Mouse (Mus musculus): Measurements from ENCODE around the gene Uggt1. TPM values are rescaled to one million over a fixed set of nuclear protein-coding genes. Genes with fewer than 3 reads are reported as not detected.

Uggt1 gene
- polyA plus RNA-seq, 1 experiment: 15.9 TPM

DNA sequence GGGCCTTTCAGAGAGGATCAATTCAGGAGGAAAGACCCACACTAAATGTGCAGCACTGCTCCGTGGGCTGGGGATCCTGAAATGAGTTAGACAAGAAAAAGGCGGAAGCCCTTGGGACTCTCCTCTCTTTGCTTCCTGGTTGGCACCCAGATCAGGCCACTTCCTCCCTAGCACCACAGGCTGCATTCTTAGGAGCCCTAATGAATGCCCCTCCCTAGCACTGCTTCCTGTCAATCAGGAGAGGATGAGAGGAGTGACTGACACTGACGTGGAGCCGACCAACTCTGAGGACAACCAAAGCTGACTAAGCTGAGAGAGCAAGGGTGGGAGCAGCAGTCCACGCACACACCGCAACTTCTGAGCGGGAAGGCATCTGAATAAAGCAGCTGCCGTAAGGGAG is 81.8 kb downstream of the Uggt1 start:
- Histone ChIP-seq H3K4me3 (ENCODE audit: extremely low read depth, insufficient read depth, insufficient read length) (no peak overlapping the region), H3K36me3 (ENCODE audit: control insufficient read depth, insufficient read depth, low read length) (peaks cover 37% of the 10 kb centered on the region), H3K27me3 (ENCODE audit: control insufficient read depth, insufficient read depth, low read length) (no peaks in the 10 kb centered on the region), H3K27ac (ENCODE audit: insufficient read depth, low read length) (no peak overlapping the region), H3K4me1 (ENCODE audit: control insufficient read depth, insufficient read depth, insufficient read length) (no peaks in the 10 kb centered on the region)
- whole genome bisulfite sequencing: 58% methylated on average over 8 of the region's 8 CpGs
- TF ChIP-seq POLR2A (IDR thresholded peaks at IDR 0.05; ENCODE audit: low read depth, low read length) (no peak), CTCF (IDR thresholded peaks at IDR 0.05; ENCODE audit: extremely low read depth, insufficient read depth, insufficient read length, insufficient replicate concordance) (no peak)
- DNase-seq (ENCODE audit: low read depth in 1 of 2, low spot score in 2 of 2): no peak

DNA sequence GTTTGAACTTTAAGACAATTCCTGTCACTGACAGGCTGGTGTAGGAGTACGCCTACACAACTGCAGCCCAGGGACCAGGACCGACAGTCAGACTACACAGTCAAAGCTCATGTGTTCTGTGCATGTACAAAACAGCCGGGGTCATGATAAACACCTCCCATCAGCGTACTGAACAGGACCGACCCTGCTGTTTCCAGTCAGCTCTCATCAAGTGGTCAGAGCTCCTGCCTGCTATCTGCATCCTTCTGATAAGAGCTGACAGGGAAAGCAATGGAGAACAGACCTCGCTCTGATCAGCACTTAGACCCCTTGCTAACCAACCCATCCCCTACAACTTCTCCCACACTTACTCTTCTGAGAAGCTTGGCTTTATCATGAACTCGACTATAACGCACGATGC is 83.3 kb downstream of the Uggt1 start:
- WGBS: 79% methylated on average over 9 of the region's 9 CpGs
- no peaks in the 10 kb centered on the region for H3K27me3 ChIP-seq (ENCODE audit: control insufficient read depth, insufficient read depth, low read length)
- no peak for DNase-seq (ENCODE audit: low read depth in 1 of 2, low spot score in 2 of 2)
- no peak overlapping the region for H3K4me3 ChIP-seq (ENCODE audit: extremely low read depth, insufficient read depth, insufficient read length)
- no peak overlapping the region for H3K27ac ChIP-seq (ENCODE audit: insufficient read depth, low read length)
- peaks cover 39% of the 10 kb centered on the region for H3K36me3 ChIP-seq (ENCODE audit: control insufficient read depth, insufficient read depth, low read length)
- no peaks in the 10 kb centered on the region for H3K4me1 ChIP-seq (ENCODE audit: control insufficient read depth, insufficient read depth, insufficient read length)
- no peak for TF ChIP-seq CTCF (IDR thresholded peaks at IDR 0.05; ENCODE audit: extremely low read depth, insufficient read depth, insufficient read length, insufficient replicate concordance)
- no peak for TF ChIP-seq POLR2A (IDR thresholded peaks at IDR 0.05; ENCODE audit: low read depth, low read length)

DNA sequence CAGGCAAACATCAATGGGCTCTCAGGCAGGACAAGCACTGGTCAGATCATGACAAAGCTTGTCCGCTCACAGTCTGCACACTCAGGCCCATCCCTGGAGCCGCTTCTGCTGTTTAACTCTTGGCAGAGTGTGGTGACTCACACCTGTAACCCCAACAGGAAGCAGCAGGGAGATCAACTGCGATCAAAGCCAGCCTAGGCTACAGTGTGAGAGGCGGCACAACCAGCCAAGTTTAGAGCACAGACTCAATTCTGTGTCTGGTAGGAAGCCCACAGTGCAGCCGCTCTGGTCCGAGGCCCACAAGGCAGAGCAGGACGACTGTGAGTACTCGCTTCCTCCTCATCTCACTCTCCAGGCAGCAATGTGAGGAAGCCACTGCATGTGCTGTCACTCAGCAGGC is 84.3 kb downstream of the Uggt1 start:
- Histone ChIP-seq H3K36me3 (ENCODE audit: control insufficient read depth, insufficient read depth, low read length) (peaks cover 41% of the 10 kb centered on the region), H3K27ac (ENCODE audit: insufficient read depth, low read length) (no peak overlapping the region), H3K27me3 (ENCODE audit: control insufficient read depth, insufficient read depth, low read length) (no peaks in the 10 kb centered on the region), H3K4me3 (ENCODE audit: extremely low read depth, insufficient read depth, insufficient read length) (no peak overlapping the region), H3K4me1 (ENCODE audit: control insufficient read depth, insufficient read depth, insufficient read length) (no peaks in the 10 kb centered on the region)
- WGBS: 36% methylated on average over 8 of the region's 8 CpGs
- no peak for DNase-seq (ENCODE audit: low read depth in 1 of 2, low spot score in 2 of 2)
- TF ChIP-seq POLR2A (IDR thresholded peaks at IDR 0.05; ENCODE audit: low read depth, low read length): no peak

DNA sequence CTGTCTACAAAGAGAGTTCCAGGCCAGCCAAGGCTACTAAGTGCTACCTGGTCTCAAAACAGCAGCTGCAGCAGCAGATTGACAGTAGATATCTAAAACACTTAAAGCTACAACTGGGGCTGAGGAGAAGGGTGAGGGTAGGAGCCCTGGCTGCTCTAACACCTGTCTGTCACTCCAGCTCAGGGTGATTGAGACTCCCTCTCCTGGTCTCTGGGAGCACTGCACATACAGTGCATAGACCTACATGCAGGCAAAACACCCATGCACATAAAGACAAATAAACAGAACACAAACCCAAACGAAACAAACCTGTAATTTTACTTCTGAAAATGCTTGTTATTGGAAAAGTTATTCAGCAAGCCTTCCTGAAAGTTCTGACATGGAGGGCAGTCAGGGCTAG is 95.1 kb downstream of the Uggt1 start:
- Histone ChIP-seq H3K36me3 (ENCODE audit: control insufficient read depth, insufficient read depth, low read length) (peaks cover 32% of the 10 kb centered on the region), H3K27ac (ENCODE audit: insufficient read depth, low read length) (no peak overlapping the region), H3K4me3 (ENCODE audit: extremely low read depth, insufficient read depth, insufficient read length) (no peak overlapping the region), H3K27me3 (ENCODE audit: control insufficient read depth, insufficient read depth, low read length) (no peaks in the 10 kb centered on the region), H3K4me1 (ENCODE audit: control insufficient read depth, insufficient read depth, insufficient read length) (no peaks in the 10 kb centered on the region)
- TF ChIP-seq POLR2A (IDR thresholded peaks at IDR 0.05; ENCODE audit: low read depth, low read length) (no peak), CTCF (IDR thresholded peaks at IDR 0.05; ENCODE audit: extremely low read depth, insufficient read depth, insufficient read length, insufficient replicate concordance) (peak; percentile 47; the same call in 1 of the 2 replicates)
- DNase-seq (ENCODE audit: low read depth in 1 of 2, low spot score in 2 of 2): peak; percentile 34 to 61
- WGBS: 41% methylated on average over 1 of the region's 1 CpGs

DNA sequence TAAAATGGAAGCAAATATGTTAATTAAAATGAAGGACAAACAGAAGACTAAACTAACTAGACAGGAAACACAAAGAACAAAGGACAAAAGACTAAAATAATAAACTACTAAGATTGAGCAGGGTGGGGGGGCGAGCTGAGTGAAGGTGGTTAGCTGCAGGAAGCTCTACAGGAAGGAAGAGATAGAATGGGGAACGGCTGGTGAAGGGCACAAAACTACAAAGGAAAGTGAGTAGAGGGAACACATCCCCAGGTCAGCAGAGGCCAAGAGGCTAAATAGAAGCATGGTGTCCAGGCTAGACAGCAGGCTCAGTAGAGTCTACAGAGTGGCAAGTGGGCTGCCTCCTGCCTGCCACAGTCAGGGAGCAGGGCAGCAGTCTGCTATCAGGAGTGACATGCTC is 95.7 kb downstream of the Uggt1 start:
- no peak for TF ChIP-seq CTCF (IDR thresholded peaks at IDR 0.05; ENCODE audit: extremely low read depth, insufficient read depth, insufficient read length, insufficient replicate concordance)
- TF ChIP-seq POLR2A (IDR thresholded peaks at IDR 0.05; ENCODE audit: low read depth, low read length): no peak
- H3K27ac ChIP-seq (ENCODE audit: insufficient read depth, low read length): peak overlapping the region; percentile 21; the same call in 1 of the 2 replicates
- DNase-seq (ENCODE audit: low read depth in 1 of 2, low spot score in 2 of 2): no peak
- H3K4me1 ChIP-seq (ENCODE audit: control insufficient read depth, insufficient read depth, insufficient read length): no peaks in the 10 kb centered on the region
- peaks cover 38% of the 10 kb centered on the region for H3K36me3 ChIP-seq (ENCODE audit: control insufficient read depth, insufficient read depth, low read length)
- H3K4me3 ChIP-seq (ENCODE audit: extremely low read depth, insufficient read depth, insufficient read length): no peak overlapping the region
- H3K27me3 ChIP-seq (ENCODE audit: control insufficient read depth, insufficient read depth, low read length): no peaks in the 10 kb centered on the region
- 20% methylated on average over 2 of the region's 2 CpGs for WGBS

DNA sequence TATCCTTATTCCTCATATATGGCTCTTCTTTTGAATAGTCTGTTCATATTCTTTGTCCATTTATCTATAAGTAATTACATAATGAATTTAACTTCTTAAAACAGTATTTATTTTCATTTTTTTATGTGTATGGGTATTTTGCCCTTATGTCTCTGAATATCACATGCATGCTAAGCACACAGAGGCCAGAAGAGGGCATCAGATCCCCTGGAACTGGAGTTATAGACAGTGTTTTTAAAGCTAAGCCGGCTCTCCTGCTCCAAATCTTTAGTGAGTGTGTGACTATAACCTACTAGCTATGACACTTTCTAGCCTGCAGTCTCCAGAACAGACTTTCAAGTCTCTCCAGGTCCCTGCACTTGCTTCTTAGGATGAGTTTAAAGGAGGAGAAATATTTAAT is 99.5 kb downstream of the Uggt1 start:
- WGBS: 18% methylated on average over 1 of the region's 1 CpGs
- H3K4me1 ChIP-seq (ENCODE audit: control insufficient read depth, insufficient read depth, insufficient read length): no peaks in the 10 kb centered on the region
- TF ChIP-seq CTCF (IDR thresholded peaks at IDR 0.05; ENCODE audit: extremely low read depth, insufficient read depth, insufficient read length, insufficient replicate concordance) (peak; percentile 5; the same call in 1 of the 2 replicates), POLR2A (IDR thresholded peaks at IDR 0.05; ENCODE audit: low read depth, low read length) (no peak)
- no peak overlapping the region for H3K4me3 ChIP-seq (ENCODE audit: extremely low read depth, insufficient read depth, insufficient read length)
- H3K27ac ChIP-seq (ENCODE audit: insufficient read depth, low read length): no peak overlapping the region
- no peaks in the 10 kb centered on the region for H3K27me3 ChIP-seq (ENCODE audit: control insufficient read depth, insufficient read depth, low read length)
- DNase-seq (ENCODE audit: low read depth in 1 of 2, low spot score in 2 of 2): peak in 1 of 2 experiments; percentile 42
- H3K36me3 ChIP-seq (ENCODE audit: control insufficient read depth, insufficient read depth, low read length): peaks cover 32% of the 10 kb centered on the region

DNA sequence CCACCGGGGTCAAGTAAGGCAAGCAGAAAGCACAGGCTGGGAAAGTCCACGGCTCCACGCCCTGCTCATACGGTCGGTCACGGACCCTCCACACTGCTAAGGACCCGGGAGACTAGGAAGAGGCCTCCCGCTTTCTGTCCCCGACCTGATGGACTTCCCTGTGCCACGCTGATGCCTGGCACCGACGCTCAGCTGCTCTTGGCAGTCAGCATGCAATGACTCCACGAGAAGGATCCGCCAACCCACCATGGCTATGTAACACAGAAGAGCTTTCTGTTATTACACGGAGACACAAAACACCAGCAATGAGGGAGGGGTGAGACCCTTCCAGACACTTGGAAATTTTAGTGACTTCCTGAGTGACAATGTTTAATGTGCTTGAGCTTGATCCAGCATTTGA is 104.2 kb downstream of the Uggt1 start:
- no peak for DNase-seq (ENCODE audit: low read depth in 1 of 2, low spot score in 2 of 2)
- H3K4me1 ChIP-seq (ENCODE audit: control insufficient read depth, insufficient read depth, insufficient read length): no peaks in the 10 kb centered on the region
- TF ChIP-seq POLR2A (IDR thresholded peaks at IDR 0.05; ENCODE audit: low read depth, low read length) (no peak), CTCF (IDR thresholded peaks at IDR 0.05; ENCODE audit: extremely low read depth, insufficient read depth, insufficient read length, insufficient replicate concordance) (no peak)
- H3K36me3 ChIP-seq (ENCODE audit: control insufficient read depth, insufficient read depth, low read length): peaks cover 15% of the 10 kb centered on the region
- H3K4me3 ChIP-seq (ENCODE audit: extremely low read depth, insufficient read depth, insufficient read length): no peak overlapping the region
- H3K27ac ChIP-seq (ENCODE audit: insufficient read depth, low read length): no peak overlapping the region
- 93% methylated on average over 15 of the region's 15 CpGs for WGBS
- no peaks in the 10 kb centered on the region for H3K27me3 ChIP-seq (ENCODE audit: control insufficient read depth, insufficient read depth, low read length)
